Mouse (Mus musculus): ENCODE measurements around the gene Phf1.
"Not testable (repeated sequence)": the region's sequence is repeated elsewhere in the genome, so short reads cannot be mapped to it uniquely, and the experiment has no call there.

The Phf1 gene

DNA sequence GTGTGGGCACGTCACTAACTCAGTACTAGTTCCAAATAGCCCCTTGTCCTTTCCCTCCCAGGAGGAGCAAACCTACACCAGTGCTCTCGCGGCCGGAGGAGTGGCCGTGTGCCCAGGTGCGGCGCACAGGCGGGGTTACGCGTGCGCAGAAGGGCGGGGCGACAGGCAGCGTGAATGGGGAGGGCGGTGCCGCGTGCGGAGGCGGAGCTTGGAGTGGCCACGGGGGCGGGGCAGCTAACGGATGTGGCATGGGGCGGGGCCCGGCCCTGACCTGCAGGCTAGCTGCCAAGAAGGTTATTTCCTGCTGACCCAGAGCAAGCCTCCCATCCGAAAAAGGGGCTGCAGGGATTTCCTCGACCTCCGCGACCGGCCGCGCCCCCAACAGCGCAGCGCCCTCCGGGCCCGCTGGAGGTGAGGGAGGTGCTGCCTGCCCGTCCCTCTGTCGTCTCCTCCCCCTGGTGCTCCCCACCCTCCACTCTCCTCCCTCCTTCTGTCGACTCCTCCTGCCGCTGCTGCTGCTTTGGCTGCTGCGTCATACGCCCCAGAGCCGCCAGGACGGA, at the start of gene Phf1:
Gene Phf1, plus strand, starts transcription at position 214 of the 560 bp plus-strand sequence.
- DNase-seq (ENCODE audit: low spot score in 2 of 2) = peak; percentile 98 to 99

DNA sequence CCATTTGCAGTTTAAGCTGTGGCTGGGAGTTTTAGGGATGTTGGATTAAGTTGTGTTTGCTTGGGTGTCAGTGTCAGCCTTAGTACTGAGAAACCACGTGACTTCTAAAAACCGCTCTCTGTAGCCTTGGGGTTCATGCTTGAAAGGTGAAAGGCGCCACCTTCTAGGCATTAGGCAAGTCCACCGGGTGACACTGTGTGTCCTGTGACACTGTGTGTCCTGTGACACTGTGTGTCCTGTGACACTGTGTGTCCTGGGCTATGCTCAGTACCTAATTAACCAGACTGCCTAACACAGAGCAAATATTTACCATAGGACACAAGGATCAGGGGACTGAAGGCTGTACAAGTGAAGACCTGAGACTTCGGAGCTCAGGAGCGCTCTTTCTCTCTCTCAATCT, 49.3 kb upstream of the Phf1 start:
- no peak for DNase-seq (ENCODE audit: low spot score in 2 of 2)

DNA sequence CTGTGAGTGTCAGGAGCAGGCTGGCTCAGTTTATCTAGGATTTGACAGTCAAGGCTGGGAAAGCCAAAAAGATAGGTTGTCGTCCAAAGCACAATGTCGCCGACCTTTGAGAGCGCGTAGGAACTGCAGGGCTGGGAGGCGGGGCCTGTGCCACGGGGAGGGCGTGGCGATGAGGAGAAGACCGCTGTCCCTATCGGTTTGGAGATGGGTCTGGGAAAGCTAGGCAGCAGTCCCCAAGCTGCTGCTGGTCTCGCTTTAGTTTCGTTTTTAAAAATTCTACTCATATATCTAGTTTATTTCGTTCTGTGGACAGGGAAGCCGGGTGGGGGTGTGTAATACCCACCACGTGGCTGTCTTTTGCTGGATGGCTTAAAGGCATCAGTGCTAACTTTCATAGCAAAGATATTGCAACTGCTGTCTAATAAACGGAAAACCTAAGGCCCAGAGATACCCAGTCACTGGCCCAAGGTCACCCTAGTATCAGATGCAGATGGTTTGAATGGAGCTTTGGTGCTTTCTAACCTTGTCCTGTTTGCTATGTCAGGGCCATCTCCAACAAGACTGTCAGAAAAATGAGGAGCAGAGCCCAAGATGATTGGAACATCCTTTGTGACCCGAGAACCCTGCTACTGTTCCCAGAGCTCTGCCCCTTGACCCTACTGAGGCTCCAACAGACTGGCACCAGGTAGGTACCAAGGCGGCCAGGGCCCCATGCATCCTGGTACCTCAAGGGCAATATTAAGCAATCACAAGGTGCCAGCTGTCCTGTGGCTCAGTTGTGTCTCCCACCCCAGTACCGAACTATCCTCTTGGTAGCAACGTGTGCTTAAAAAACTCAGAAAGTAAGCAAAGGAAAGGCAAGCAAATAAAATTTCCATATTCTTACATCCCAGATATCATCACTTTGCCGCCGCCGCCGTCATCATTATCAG, 47.6 kb upstream of the Phf1 start:
- peak; percentile 72 to 91 for DNase-seq (ENCODE audit: low spot score in 2 of 2)

GRCm38 (mm10) chr17:26886047-26886749, 46.7 kb upstream of the Phf1 start:
- DNase-seq (ENCODE audit: low spot score in 2 of 2) = peak; percentile 79 to 88

GRCm38 (mm10) chr17:26887926-26888325, 44.9 kb upstream of the Phf1 start:
- DNase-seq (ENCODE audit: low spot score in 2 of 2) = no peak

DNA sequence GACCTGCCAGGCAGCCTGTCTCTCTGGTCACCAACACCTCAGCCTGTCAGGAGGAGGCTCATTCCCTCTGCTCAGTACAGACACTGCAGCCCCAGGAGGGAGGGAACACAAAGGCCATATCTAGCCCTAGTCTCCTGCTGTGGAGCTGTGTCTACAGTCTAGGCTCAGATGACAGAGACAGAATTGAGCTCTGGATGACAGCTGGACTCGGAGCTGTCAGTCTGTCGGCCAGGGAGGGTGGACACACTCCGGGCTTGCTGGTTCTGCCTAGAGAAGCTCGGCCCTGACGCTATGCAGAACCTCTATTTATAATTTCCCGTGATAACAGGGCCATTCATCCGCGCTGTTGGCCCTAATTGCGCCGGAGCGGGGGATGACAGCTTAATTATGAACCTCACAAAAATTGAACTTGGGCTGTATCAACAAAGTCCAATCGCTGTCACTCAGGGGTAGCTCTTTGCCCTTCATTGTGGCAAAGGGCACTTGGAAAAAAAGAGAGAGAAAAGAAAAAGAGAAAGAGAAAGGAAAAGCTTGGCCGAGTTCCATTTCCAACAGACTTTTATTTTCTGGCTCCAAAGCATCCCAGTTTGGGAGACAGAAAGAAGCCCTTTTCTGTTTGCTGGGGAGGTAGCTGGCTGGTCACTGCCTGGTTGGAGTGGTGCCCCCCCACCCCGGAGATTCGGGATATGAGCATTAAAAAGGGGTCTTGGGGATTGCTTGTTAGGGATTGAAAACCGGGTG, 40.0 kb upstream of the Phf1 start:
- DNase-seq (ENCODE audit: low spot score in 2 of 2) = no peak

DNA sequence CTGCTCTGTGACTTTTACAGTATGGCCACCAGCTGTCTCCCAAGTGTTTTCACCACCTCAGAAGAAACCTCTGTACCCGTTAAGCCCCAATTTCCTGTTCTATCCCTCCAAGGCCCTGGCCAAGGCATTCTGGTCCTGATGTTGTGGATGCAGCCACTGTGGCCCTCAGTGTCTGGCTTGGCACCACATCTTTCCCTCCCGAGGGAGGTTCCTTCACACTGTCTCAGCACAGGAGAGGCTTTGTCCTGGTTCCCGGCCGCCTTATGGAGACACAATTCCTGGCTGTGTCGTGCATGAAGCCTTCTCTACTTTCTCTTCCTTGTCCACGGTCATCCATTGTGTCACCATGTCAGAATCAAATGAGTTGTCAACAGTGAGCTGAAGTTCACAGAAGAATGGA, 39.4 kb upstream of the Phf1 start:
- DNase-seq (ENCODE audit: low spot score in 2 of 2) = no peak

DNA sequence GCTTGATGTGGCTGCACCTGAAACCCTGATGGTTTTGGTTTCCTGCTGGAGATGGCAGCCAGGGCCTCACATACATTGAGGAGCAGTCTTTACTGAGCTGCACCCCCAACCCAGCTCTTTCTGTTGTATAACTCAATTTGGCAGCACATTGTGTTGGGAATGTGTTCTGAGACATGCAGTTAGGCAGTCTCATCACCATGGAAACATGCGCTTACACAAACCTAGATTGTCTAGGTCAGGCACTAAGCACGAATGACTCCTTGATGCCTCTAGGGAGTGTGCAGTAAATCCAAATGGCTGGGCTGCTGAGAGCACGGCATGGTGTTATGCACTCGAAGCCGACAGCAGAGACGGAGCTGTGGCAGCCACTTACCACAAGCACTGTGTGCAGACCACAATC, 38.5 kb upstream of the Phf1 start:
- no peak for DNase-seq (ENCODE audit: low spot score in 2 of 2)

DNA sequence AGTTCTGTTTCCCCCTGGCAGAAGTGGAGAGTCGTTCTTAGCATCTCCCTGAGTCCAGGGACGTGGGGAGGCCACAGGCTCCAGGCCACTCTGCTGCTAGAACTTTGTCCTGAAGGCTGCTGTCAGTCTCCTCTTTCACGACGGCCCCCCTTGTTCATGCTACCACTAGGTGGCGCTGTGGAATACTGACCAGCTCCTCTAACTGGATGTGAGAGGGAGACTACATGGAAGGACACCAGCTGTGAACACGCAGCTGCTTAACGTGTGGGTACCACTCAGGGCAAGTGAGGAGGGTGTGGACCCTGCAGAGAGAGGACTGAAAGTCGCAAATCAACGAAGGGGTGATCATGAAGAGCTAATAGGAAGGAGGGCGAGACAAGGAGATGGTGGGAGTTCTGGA, 37.3 kb upstream of the Phf1 start:
- DNase-seq (ENCODE audit: low spot score in 2 of 2) = peak; percentile 62 to 80

GRCm38 (mm10) chr17:26900916-26901315, 31.9 kb upstream of the Phf1 start:
- no peak for DNase-seq (ENCODE audit: low spot score in 2 of 2)

DNA sequence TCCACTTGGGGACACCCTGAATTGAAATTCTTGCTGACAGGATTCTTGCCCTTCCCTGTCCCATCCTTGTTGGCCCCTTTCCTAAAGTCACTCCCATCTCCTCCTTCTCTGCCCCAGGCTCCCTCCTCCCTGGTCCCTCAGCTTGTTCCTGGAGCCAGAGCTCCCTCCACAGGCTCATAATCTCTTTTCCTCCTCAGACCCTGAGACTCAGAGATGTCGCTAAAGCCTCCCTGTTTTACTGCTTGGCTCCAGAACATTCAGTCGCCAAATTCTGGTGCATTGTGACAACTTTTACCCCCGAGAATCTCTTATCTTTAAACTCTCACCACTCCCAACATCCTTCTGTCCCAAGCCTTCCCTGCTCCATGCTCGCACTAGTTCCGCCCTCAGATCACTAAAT, 28.5 kb upstream of the Phf1 start:
- DNase-seq (ENCODE audit: low spot score in 2 of 2) = no peak

DNA sequence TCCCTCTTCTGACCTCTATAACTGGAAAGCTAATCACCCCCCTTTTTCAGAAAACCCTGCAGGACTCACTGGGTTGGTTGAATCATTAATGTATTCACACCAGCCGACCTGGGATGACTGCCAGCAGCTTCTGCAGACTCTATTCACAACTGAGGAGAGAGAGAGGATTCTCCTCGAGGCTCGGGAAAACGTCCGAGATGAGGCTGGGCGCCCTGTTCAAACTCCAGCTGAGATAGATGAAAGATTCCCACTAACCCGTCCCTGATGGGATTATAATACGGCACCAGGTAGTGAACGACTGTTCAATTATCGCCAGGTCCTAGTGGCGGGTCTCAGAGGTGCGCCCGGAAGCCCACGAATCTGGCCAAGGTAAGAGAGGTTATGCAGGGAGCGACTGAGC, 25.3 kb upstream of the Phf1 start:
- not testable (repeated sequence) for DNase-seq (ENCODE audit: low spot score in 2 of 2)

- DNase-seq (ENCODE audit: low spot score in 2 of 2) = no peak
These were observed 17.6 kb upstream of the Phf1 start for GRCm38 (mm10) chr17:26915248-26915647.

- peak; percentile 99 for DNase-seq (ENCODE audit: low spot score in 2 of 2)
These were observed 16.0 kb upstream of the Phf1 start, which contains the start of gene Kifc5b for GRCm38 (mm10) chr17:26916711-26917482. Gene Kifc5b (plus strand): TSS chr17:26917091.

GRCm38 (mm10) chr17:26917560-26917959, 15.3 kb upstream of the Phf1 start:
- DNase-seq (ENCODE audit: low spot score in 2 of 2) = peak in 1 of 2 experiments; percentile 43

DNA sequence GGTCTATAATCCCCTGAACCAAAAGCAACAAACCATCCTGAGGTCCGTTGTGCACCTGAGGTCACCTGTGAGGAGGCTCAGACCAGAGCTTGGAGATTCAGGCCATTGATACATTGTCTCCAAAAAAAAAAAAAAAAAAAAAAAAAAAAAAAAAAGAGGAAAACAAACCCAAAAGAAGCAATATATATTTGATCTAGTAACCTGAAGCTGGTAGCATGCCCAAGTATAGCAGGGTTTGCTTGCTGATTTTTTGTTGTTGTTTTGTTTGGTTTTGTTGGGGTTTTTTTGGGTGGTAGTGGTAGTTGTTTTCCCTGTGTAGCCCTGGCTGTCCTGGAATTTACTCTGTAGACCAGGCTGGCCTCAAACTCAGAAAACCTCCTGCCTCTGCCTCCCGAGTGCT, 14.5 kb upstream of the Phf1 start:
- no peak for DNase-seq (ENCODE audit: low spot score in 2 of 2)

DNA sequence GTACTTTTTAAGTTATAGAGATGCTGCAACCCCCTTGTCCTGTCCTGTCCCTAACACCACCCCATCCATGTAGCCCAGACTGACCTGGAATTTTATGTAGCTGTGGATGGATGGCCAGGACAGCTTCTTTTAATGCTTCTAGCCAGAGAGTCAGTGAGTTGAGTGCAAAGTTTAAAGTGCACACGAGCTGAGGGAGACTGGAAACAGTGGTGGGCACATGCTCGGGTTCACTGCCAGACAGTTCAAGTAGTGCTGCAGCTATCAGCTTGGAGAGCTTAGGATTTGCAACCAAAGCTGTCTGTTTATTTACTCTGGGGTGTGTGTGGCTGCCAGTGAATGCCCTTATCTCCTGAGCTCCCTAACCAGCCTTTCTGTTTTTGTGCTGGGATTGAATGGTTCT, 13.3 kb upstream of the Phf1 start:
- not testable (repeated sequence) for DNase-seq (ENCODE audit: low spot score in 2 of 2)

DNA sequence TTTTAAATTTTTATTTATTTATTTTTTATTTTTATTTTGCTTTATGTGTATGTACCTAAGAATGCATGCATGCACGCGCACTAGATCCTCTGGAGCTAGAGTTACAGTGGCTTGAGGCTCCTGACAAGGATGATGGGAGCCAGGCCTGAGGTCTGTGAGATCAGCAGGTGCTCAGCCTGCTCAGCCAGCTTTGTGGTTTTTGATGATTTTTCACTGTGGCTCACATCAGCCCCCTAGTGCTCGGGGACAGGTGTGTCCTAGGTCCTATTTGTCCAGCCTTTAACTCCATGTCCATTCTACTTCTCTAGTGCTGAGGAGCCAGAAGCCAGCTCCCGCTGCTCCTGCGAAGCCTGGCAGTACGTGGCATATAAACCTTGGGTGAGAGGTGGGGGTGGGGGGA, 10.5 kb upstream of the Phf1 start:
- not testable (repeated sequence) for DNase-seq (ENCODE audit: low spot score in 2 of 2)

GRCm38 (mm10) chr17:26925414-26925813, 7.4 kb upstream of the Phf1 start:
- not testable (repeated sequence) for DNase-seq (ENCODE audit: low spot score in 2 of 2)

DNA sequence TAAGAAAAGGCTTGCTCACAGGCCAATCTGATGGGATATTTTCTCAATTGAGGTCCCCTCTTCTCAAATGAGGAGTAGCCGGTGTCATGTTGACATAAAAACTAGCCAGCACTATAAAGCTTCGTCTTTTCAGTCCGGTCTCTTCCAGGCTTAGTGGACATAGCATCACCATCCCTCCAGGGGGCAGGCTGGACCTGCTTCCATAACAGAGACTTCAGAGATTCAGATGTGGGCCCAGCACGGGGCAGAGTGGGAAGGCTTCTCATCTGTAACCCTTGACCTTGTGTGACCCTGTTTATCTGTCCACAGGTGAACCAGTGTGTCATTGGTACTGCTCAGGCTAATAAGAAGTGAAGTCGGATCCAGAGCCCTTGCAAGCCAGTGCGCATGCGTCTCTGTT, 1.1 kb upstream of the Phf1 start:
- DNase-seq (ENCODE audit: low spot score in 2 of 2) = peak; percentile 17 to 65

DNA sequence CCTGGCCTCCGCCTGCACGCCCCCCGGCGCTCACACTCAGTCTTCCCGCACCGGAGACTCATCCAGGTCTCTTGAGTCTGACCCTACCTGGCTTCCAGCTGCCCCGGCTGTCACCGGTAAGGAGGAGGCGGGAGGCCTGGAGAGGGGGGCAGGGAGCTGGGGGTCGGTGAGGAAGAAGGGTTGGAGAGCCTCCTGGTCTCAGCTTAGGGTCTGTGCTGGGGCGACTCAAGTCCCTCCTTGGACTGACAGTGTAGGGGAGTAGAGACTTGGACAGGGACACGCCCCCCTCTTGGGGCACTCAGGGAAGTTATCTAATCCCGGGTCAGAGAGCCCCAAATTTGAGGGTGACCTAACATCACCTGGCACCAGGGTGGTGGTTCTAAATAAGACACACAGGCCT, 567 bp downstream of the Phf1 start:
- DNase-seq (ENCODE audit: low spot score in 2 of 2) = no peak

All from spleen, postnatal 10 days (tissue).